Mouse (Mus musculus) heart, embryonic 16.5 days (tissue): Measurements from ENCODE around the gene Klk1b16. TPM values are rescaled to one million over a fixed set of nuclear protein-coding genes. Genes with fewer than 3 reads are reported as not detected.

Experiments used
- polyA plus RNA-seq: library from polyadenylated mRNA; unstranded; fragments of >200 nt; fragmentation: Nextera tagmentation; extraction: Ambion mirVana; gene quantifications from 2 replicates; pipeline ENCODE4 v1.2.1, GENCODE M21; 2015

The Klk1b16 gene
- polyA plus RNA-seq, 1 experiment from 2014 or later: not detected

Other genes with a start within 250 kb of the Klk1b16 start
- not detected in 2 replicates for gene Klk15, start 203.0 kb upstream of the Klk1b16 start, polyA plus RNA-seq
- gene Klk1b8, start 186.1 kb upstream of the Klk1b16 start, polyA plus RNA-seq: not detected in 2 replicates
- 0.28 TPM in 1 of 2 replicates, not detected in the other for gene Klk1b1, start 170.0 kb upstream of the Klk1b16 start, polyA plus RNA-seq
- gene Klk1b9, start 160.7 kb upstream of the Klk1b16 start, polyA plus RNA-seq: not detected in 2 replicates
- 0.17 TPM in 1 of 2 replicates, not detected in the other for gene Klk1b11, start 140.9 kb upstream of the Klk1b16 start, polyA plus RNA-seq
- 0.13 TPM in 1 of 2 replicates, not detected in the other for gene Klk1b26, start 124.6 kb upstream of the Klk1b16 start, polyA plus RNA-seq
- not detected in 2 replicates for gene Klk1b27, start 84.5 kb upstream of the Klk1b16 start, polyA plus RNA-seq
- not detected in 2 replicates for gene Klk1b21, start 34.4 kb upstream of the Klk1b16 start, polyA plus RNA-seq
- gene Klk1b22, start 24.1 kb upstream of the Klk1b16 start, polyA plus RNA-seq: not detected in 2 replicates
- gene Klk1b24, start 51.5 kb downstream of the Klk1b16 start, polyA plus RNA-seq: not detected in 2 replicates
- not detected in 2 replicates for gene Klk1b3, start 61.4 kb downstream of the Klk1b16 start, polyA plus RNA-seq
- gene Klk1b4, start 70.7 kb downstream of the Klk1b16 start, polyA plus RNA-seq: not detected in 2 replicates
- gene Klk1b5, start 79.2 kb downstream of the Klk1b16 start, polyA plus RNA-seq: not detected in 2 replicates
- 0.25 TPM in 1 of 2 replicates, not detected in the other for gene Klk1, start 88.6 kb downstream of the Klk1b16 start, polyA plus RNA-seq
- gene Gm36864, start 99.4 kb downstream of the Klk1b16 start, polyA plus RNA-seq: not detected in 2 replicates
- gene 1700028J19Rik, start 109.9 kb downstream of the Klk1b16 start, polyA plus RNA-seq: 0.95 and 1.2 TPM in 2 replicates
- 73.1 and 78.4 TPM in 2 replicates for gene 2410002F23Rik, start 110.0 kb downstream of the Klk1b16 start, polyA plus RNA-seq
- gene Acp4, start 120.6 kb downstream of the Klk1b16 start, polyA plus RNA-seq: not detected in 2 replicates
- gene Gm15517, start 124.7 kb downstream of the Klk1b16 start, polyA plus RNA-seq: not detected in 2 replicates
- 1.4 and 1.8 TPM in 2 replicates for gene Clec11a, start 170.1 kb downstream of the Klk1b16 start, polyA plus RNA-seq
- 0.55 and 0.66 TPM in 2 replicates for gene Shank1, start 173.5 kb downstream of the Klk1b16 start, polyA plus RNA-seq
- 0.62 and 0.70 TPM in 2 replicates for gene Syt3, start 247.3 kb downstream of the Klk1b16 start, polyA plus RNA-seq
- 0.32 and 0.41 TPM in 2 replicates for gene 1700008O03Rik, start 249.1 kb downstream of the Klk1b16 start, polyA plus RNA-seq